Mouse (Mus musculus) CH12.LX (cell line): ENCODE measurements around the gene Dagla. TPM values are rescaled to one million over a fixed set of nuclear protein-coding genes. Genes with fewer than 3 reads are reported as not detected.

Experiments used
- DNase-seq: peaks from one replicate; pipeline ENCODE4 v3.0.0-alpha.2; 2013; ENCODE audit errors: extremely low read depth
- H3K27ac ChIP-seq: 2 replicates; pipeline ENCODE4 v1.5.1; 2012; ENCODE audit warnings: low read depth, mild to moderate bottlenecking, control low read depth, moderate library complexity; ENCODE audit not compliant: insufficient read depth
- H3K27me3 ChIP-seq: replicated peaks from 2 replicates; pipeline ENCODE3; 2012; ENCODE audit warnings: inconsistent platforms
- H3K36me3 ChIP-seq, 2 experiments: replicated peaks in 1 of 2; 2 replicates each; pipeline versions ENCODE3 to v1.6.1; 2012; ENCODE audit warnings: inconsistent platforms in 1 of 2, low read length in 1 of 2, mild to moderate bottlenecking in 1 of 2, mixed read lengths in 1 of 2, moderate library complexity in 1 of 2; ENCODE audit not compliant: control insufficient read depth in 1 of 2, insufficient read depth in 1 of 2
- H3K4me1 ChIP-seq, 2 experiments: 2 replicates each; pipeline ENCODE4 v1.6.1; 2012; ENCODE audit warnings: inconsistent platforms in 1 of 2, moderate library complexity in 1 of 2; ENCODE audit not compliant: insufficient read depth in 2 of 2, control insufficient read depth in 1 of 2
- H3K4me2 ChIP-seq: 2 replicates; pipeline ENCODE4 v1.6.1; 2012; ENCODE audit warnings: low read depth, mild to moderate bottlenecking, control low read depth; ENCODE audit not compliant: poor library complexity, insufficient read depth, severe bottlenecking
- H3K4me3 ChIP-seq, 3 experiments: fragments of 150-350 bp in 1 of 3; sonication (generic) in 1 of 3; replicated peaks in 1 of 3; 2 replicates each; pipeline versions ENCODE3 to v1.5.1; 2011 to 2012; ENCODE audit warnings: low read depth in 2 of 3, low read length in 2 of 3, mild to moderate bottlenecking in 2 of 3, moderate library complexity in 2 of 3, control low read depth in 1 of 3, improper control_type of control experiment in 1 of 3, inconsistent platforms in 1 of 3, mixed read lengths in 1 of 3; ENCODE audit not compliant: poor library complexity in 1 of 3
- H3K79me2 ChIP-seq: replicated peaks from 2 replicates; pipeline ENCODE4 v1.6.1; 2012; ENCODE audit warnings: mild to moderate bottlenecking, moderate library complexity; ENCODE audit not compliant: control insufficient read depth, poor library complexity, insufficient read depth, severe bottlenecking; ENCODE audit errors: extremely low read depth
- H3K9ac ChIP-seq: 2 replicates; pipeline ENCODE4 v1.6.1; 2012; ENCODE audit warnings: low read depth, mild to moderate bottlenecking, control low read depth, moderate library complexity; ENCODE audit not compliant: insufficient read depth
- H3K9me3 ChIP-seq: replicated peaks from 2 replicates; pipeline ENCODE3; 2012; ENCODE audit warnings: low read length, inconsistent platforms, mixed read lengths
- BHLHE40 ChIP-seq: IDR thresholded peaks from 2 replicates; pipeline ENCODE4 v1.6.1; 2011; ENCODE audit warnings: mild to moderate bottlenecking, low read depth, low read length, improper control_type of control experiment
- CHD1 ChIP-seq: IDR thresholded peaks from 2 replicates; pipeline ENCODE4 v1.6.1; 2012; ENCODE audit warnings: low read depth, low read length, improper control_type of control experiment, inconsistent platforms
- CTCF ChIP-seq, 2 experiments: IDR thresholded peaks in 1 of 2; conservative IDR thresholded peaks in 1 of 2; 2 replicates each; pipeline ENCODE4 v1.5.1; 2011 to 2012; ENCODE audit warnings: low read depth in 2 of 2, low read length in 2 of 2, improper control_type of control experiment in 1 of 2, inconsistent platforms in 1 of 2, mild to moderate bottlenecking in 1 of 2, moderate library complexity in 1 of 2
- EP300 ChIP-seq: IDR thresholded peaks from 2 replicates; pipeline ENCODE4 v1.6.1; 2011; ENCODE audit warnings: low read length, improper control_type of control experiment
- JUN ChIP-seq: IDR thresholded peaks from 2 replicates; pipeline ENCODE4 v1.6.1; 2011; ENCODE audit warnings: low read depth, mild to moderate bottlenecking, low read length, improper control_type of control experiment, moderate library complexity; ENCODE audit not compliant: insufficient read depth
- JUND ChIP-seq: conservative IDR thresholded peaks from 2 replicates; pipeline ENCODE4 v1.6.1; 2011; ENCODE audit warnings: low read depth, low read length, improper control_type of control experiment
- MAFK ChIP-seq: IDR thresholded peaks from 2 replicates; pipeline ENCODE4 v1.6.1; 2011; ENCODE audit warnings: low read length, improper control_type of control experiment; ENCODE audit not compliant: insufficient replicate concordance
- NRF1 ChIP-seq: IDR thresholded peaks from 2 replicates; pipeline ENCODE4 v1.6.1; 2014; ENCODE audit warnings: low read depth, mild to moderate bottlenecking, inconsistent platforms, low read length, improper control_type of control experiment, moderate library complexity
- PAX5 ChIP-seq: IDR thresholded peaks from 2 replicates; pipeline ENCODE4 v1.6.1; 2012; ENCODE audit warnings: low read length, inconsistent platforms, mixed read lengths
- POLR2A ChIP-seq: IDR thresholded peaks from 2 replicates; pipeline ENCODE4 v1.6.1; 2011; ENCODE audit warnings: low read depth, mild to moderate bottlenecking, improper control_type of control experiment, low read length
- POLR2AphosphoS2 ChIP-seq: IDR thresholded peaks from 2 replicates; pipeline ENCODE4 v1.6.1; 2011; ENCODE audit warnings: low read depth, low read length, improper control_type of control experiment
- RCOR1 ChIP-seq: conservative IDR thresholded peaks from 2 replicates; pipeline ENCODE4 v1.6.1; 2012; ENCODE audit warnings: low read depth, mild to moderate bottlenecking, inconsistent platforms, low read length, improper control_type of control experiment
- SIN3A ChIP-seq: IDR thresholded peaks from 2 replicates; pipeline ENCODE4 v1.6.1; 2012; ENCODE audit warnings: low read length, improper control_type of control experiment, inconsistent platforms
- SMC3 ChIP-seq: IDR thresholded peaks from 2 replicates; pipeline ENCODE4 v1.6.1; 2011; ENCODE audit warnings: low read depth, low read length, improper control_type of control experiment
- TCF12 ChIP-seq: IDR thresholded peaks from 2 replicates; pipeline ENCODE4 v1.6.1; 2014; ENCODE audit warnings: low read depth, mild to moderate bottlenecking, inconsistent platforms, low read length, improper control_type of control experiment
- UBTF ChIP-seq: IDR thresholded peaks from 2 replicates; pipeline ENCODE4 v1.6.1; 2012; ENCODE audit warnings: low read depth, mild to moderate bottlenecking, inconsistent platforms, low read length, improper control_type of control experiment, moderate library complexity
- USF1 ChIP-seq: IDR thresholded peaks from 2 replicates; pipeline ENCODE4 v1.6.1; 2014; ENCODE audit warnings: low read depth, mild to moderate bottlenecking, inconsistent platforms, low read length, improper control_type of control experiment
- USF2 ChIP-seq: conservative IDR thresholded peaks from 2 replicates; pipeline ENCODE4 v1.6.1; 2011; ENCODE audit warnings: low read depth, low read length, improper control_type of control experiment
- ZKSCAN1 ChIP-seq: IDR thresholded peaks from 2 replicates; pipeline ENCODE4 v1.6.1; 2012; ENCODE audit warnings: low read depth, inconsistent platforms, low read length, improper control_type of control experiment, borderline replicate concordance
- ZMIZ1 ChIP-seq: IDR thresholded peaks from 2 replicates; pipeline ENCODE4 v1.6.1; 2012; ENCODE audit warnings: low read depth, mild to moderate bottlenecking, inconsistent platforms, low read length, improper control_type of control experiment
- dilution Hi-C: fragments of 300-500 bp; cut with MboI; formaldehyde crosslinking; loops from 2 replicates; pipeline ENCODE4 v1.14.3; 2020; ENCODE audit warnings: low sequenced_read_pairs; ENCODE audit not compliant: extremely low pct_unique_long_range_greater_than_20kb, extremely low pct_ligation_motif_present
- in situ Hi-C: fragments of 300-500 bp; cut with MboI; formaldehyde crosslinking; loops from 3 replicates; pipeline ENCODE4 v1.14.3; 2019; ENCODE audit warnings: low sequenced_read_pairs, low pct_ligation_motif_present, low pct_unique_long_range_greater_than_20kb, mixed read lengths
- polyA plus RNA-seq: library from polyadenylated mRNA; unstranded; fragments of >175 nt; gene quantifications from 2 replicates; pipeline ENCODE4 v1.2.1, GENCODE M21; 2012; ENCODE audit warnings: low read depth; ENCODE audit not compliant: insufficient read length
- total RNA-seq, 2 experiments: library from RNA; depleted of rRNA; stranded (reverse); fragments of 300-350 nt in 1 of 2; fragments of >200 nt in 1 of 2; gene quantifications; 2 replicates each; pipeline ENCODE4 v1.2.3; 2012 to 2014

The Dagla gene
- total and polyA plus RNA-seq, 3 experiments, result 0.21 to 0.55 TPM; not detected in 1

GRCm38 (mm10) chr19:10198286-10198685 lies 106.4 kb downstream of the Dagla start:
- H3K36me3 ChIP-seq, result peaks cover 53 to 84% of the 10 kb centered on the region in 2 experiments
- H3K9me3 ChIP-seq, result no peaks in the 10 kb centered on the region
- in situ Hi-C loops (no loop called here), dilution Hi-C loops (no loop called here)
- peaks cover 26% of the 10 kb centered on the region for H3K79me2 ChIP-seq
- H3K4me3 ChIP-seq, result no peak overlapping the region
- no peak for DNase-seq
- no peak overlapping the region for H3K27ac ChIP-seq
- H3K27me3 ChIP-seq, result no peaks in the 10 kb centered on the region
- H3K4me1 ChIP-seq, result peaks cover 0 to 14% of the 10 kb centered on the region in 2 experiments; a peak in 2 of 4 replicates
- TF ChIP-seq BHLHE40 (no peak), POLR2AphosphoS2 (peak; percentile 69; the same call in 1 of the 2 replicates)
- no peak overlapping the region for H3K4me2 ChIP-seq
- no peak overlapping the region for H3K9ac ChIP-seq

DNA sequence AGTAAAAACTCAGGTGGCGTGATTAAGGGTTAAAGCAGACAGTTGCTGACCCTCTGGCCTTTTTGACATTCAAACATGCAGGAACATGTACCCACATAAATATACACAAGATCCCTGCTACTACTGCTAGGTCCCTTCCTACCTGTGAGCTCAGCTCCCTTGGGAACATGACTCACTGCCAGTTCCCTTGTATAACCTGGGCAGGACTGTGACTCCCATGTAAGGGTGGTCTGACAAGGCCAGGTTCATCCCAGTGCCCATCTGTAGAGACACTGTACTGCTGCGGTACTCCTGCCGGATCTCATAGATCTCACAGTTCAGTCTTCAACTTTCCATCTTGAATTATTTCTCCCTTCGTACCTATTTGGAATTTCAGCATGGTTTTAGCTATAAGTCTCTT lies 107.5 kb downstream of the Dagla start:
- no peak overlapping the region for H3K27ac ChIP-seq
- peaks cover 63 to 96% of the 10 kb centered on the region in 2 experiments for H3K36me3 ChIP-seq
- dilution Hi-C loops, result no loop called here
- H3K4me3 ChIP-seq, result no peak overlapping the region
- H3K4me1 ChIP-seq, result peaks cover 0 to 10% of the 10 kb centered on the region in 2 experiments; a peak in 2 of 4 replicates
- H3K4me2 ChIP-seq, result no peak overlapping the region
- H3K27me3 ChIP-seq, result no peaks in the 10 kb centered on the region
- no peak; the same call in 1 of the 2 replicates for TF ChIP-seq POLR2A
- no peak for TF ChIP-seq USF2
- no peak for TF ChIP-seq RCOR1
- TF ChIP-seq CHD1, result no peak
- TF ChIP-seq SMC3, result no peak
- TF ChIP-seq TCF12, result no peak
- TF ChIP-seq ZMIZ1, result no peak
- no peak for TF ChIP-seq NRF1
- no peak for TF ChIP-seq SIN3A
- no peak for TF ChIP-seq CTCF (conservative IDR thresholded peaks at IDR 0.05 in 1 of 2, IDR thresholded peaks at IDR 0.05 in 1 of 2; ENCODE audit: low read depth in 2 of 2, low read length in 2 of 2)
- no peak for TF ChIP-seq JUN
- TF ChIP-seq ZKSCAN1, result no peak
- no peak for TF ChIP-seq USF1
- no peak for TF ChIP-seq EP300
- no peak for TF ChIP-seq JUND
- no peak for TF ChIP-seq MAFK
- TF ChIP-seq UBTF, result no peak
- no peak for TF ChIP-seq PAX5
- no peaks in the 10 kb centered on the region for H3K9me3 ChIP-seq
- in situ Hi-C loops, result no loop called here
- H3K79me2 ChIP-seq, result peaks cover 16% of the 10 kb centered on the region
- H3K9ac ChIP-seq, result no peak overlapping the region
- DNase-seq, result no peak

Other genes with a start within 250 kb of the Dagla start
- 5.9 and 8.1 TPM in 2 replicates for gene Fads2, start 203.1 kb downstream of the Dagla start, total RNA-seq (2012; rRNA removed)
- 1.00 and 1.7 TPM in 2 replicates for gene Fads2, start 203.1 kb downstream of the Dagla start, total RNA-seq (2014; rRNA removed)
- gene Fads2, start 203.1 kb downstream of the Dagla start, polyA plus RNA-seq, result 1.7 and 1.8 TPM in 2 replicates
- 34.8 and 37.2 TPM in 2 replicates for gene Fads1, start 122.0 kb downstream of the Dagla start, total RNA-seq (2012; rRNA removed)
- 30.5 and 30.6 TPM in 2 replicates for gene Fads1, start 122.0 kb downstream of the Dagla start, total RNA-seq (2014; rRNA removed)
- gene Fads1, start 122.0 kb downstream of the Dagla start, polyA plus RNA-seq, result 37.6 and 44.7 TPM in 2 replicates
- gene Tmem258, start 100.9 kb downstream of the Dagla start, total RNA-seq (2012; rRNA removed), result 344 and 357 TPM in 2 replicates
- 148 and 164 TPM in 2 replicates for gene Tmem258, start 100.9 kb downstream of the Dagla start, total RNA-seq (2014; rRNA removed)
- 179 and 253 TPM in 2 replicates for gene Tmem258, start 100.9 kb downstream of the Dagla start, polyA plus RNA-seq
- 125 and 172 TPM in 2 replicates for gene Fen1, start 100.7 kb downstream of the Dagla start, total RNA-seq (2012; rRNA removed)
- 156 and 167 TPM in 2 replicates for gene Fen1, start 100.7 kb downstream of the Dagla start, total RNA-seq (2014; rRNA removed)
- 111 and 119 TPM in 2 replicates for gene Fen1, start 100.7 kb downstream of the Dagla start, polyA plus RNA-seq
- 0.04 and 0.13 TPM in 2 replicates for gene Myrf, start 64.1 kb downstream of the Dagla start, total RNA-seq (2012; rRNA removed)
- not detected in 2 replicates for gene Myrf, start 64.1 kb downstream of the Dagla start, total RNA-seq (2014; rRNA removed)
- 0.10 and 0.11 TPM in 2 replicates for gene Myrf, start 64.1 kb downstream of the Dagla start, polyA plus RNA-seq
- not detected in 2 replicates for gene Syt7, start 84.2 kb upstream of the Dagla start, total RNA-seq (2012; rRNA removed)
- gene Syt7, start 84.2 kb upstream of the Dagla start, total RNA-seq (2014; rRNA removed), result not detected in 2 replicates
- not detected in 2 replicates for gene Syt7, start 84.2 kb upstream of the Dagla start, polyA plus RNA-seq
- not detected in 2 replicates for gene Lrrc10b, start 152.6 kb upstream of the Dagla start, total RNA-seq (2012; rRNA removed)
- not detected in 2 replicates for gene Lrrc10b, start 152.6 kb upstream of the Dagla start, total RNA-seq (2014; rRNA removed)
- gene Lrrc10b, start 152.6 kb upstream of the Dagla start, polyA plus RNA-seq, result not detected in 2 replicates
- gene Ppp1r32, start 178.1 kb upstream of the Dagla start, total RNA-seq (2012; rRNA removed), result 0.13 TPM in 1 of 2 replicates, not detected in the other
- 0.18 TPM in 1 of 2 replicates, not detected in the other for gene Ppp1r32, start 178.1 kb upstream of the Dagla start, total RNA-seq (2014; rRNA removed)
- gene Ppp1r32, start 178.1 kb upstream of the Dagla start, polyA plus RNA-seq, result 0.25 and 0.49 TPM in 2 replicates
- gene Cpsf7, start 220.4 kb upstream of the Dagla start, total RNA-seq (2012; rRNA removed), result 25.6 and 29.3 TPM in 2 replicates
- gene Cpsf7, start 220.4 kb upstream of the Dagla start, total RNA-seq (2014; rRNA removed), result 28.8 and 30.8 TPM in 2 replicates
- gene Cpsf7, start 220.4 kb upstream of the Dagla start, polyA plus RNA-seq, result 47.8 and 48.8 TPM in 2 replicates
- 31.7 and 35.7 TPM in 2 replicates for gene Sdhaf2, start 221.3 kb upstream of the Dagla start, total RNA-seq (2012; rRNA removed)
- 85.6 and 96.0 TPM in 2 replicates for gene Sdhaf2, start 221.3 kb upstream of the Dagla start, total RNA-seq (2014; rRNA removed)
- 54.6 and 57.3 TPM in 2 replicates for gene Sdhaf2, start 221.3 kb upstream of the Dagla start, polyA plus RNA-seq